Mouse (Mus musculus) MEL (cell line): ENCODE data around the gene Slc22a2.

Source experiments
- CTCF ChIP-seq, 3 experiments: IDR thresholded peaks in 2 of 3; conservative IDR thresholded peaks in 1 of 3; 2 replicates each; pipeline ENCODE4 v1.5.1; 2011 to 2012; ENCODE audit warnings: low read length in 3 of 3, low read depth in 2 of 3, mild to moderate bottlenecking in 2 of 3, improper control_type of control experiment in 1 of 3, inconsistent platforms in 1 of 3, mixed read lengths in 1 of 3, moderate library complexity in 1 of 3; ENCODE audit not compliant: control insufficient read depth in 1 of 3, insufficient read depth in 1 of 3, poor library complexity in 1 of 3, severe bottlenecking in 1 of 3
- MXI1 ChIP-seq: IDR thresholded peaks from 2 replicates; pipeline ENCODE4 v1.6.1; 2011; ENCODE audit warnings: mild to moderate bottlenecking, low read depth, low read length, improper control_type of control experiment
- POLR2AphosphoS2 ChIP-seq: IDR thresholded peaks from 2 replicates; pipeline ENCODE4 v1.6.1; 2011; ENCODE audit warnings: low read length, improper control_type of control experiment

GRCm38 (mm10) chr17:12673871-12674270 lies 89.9 kb downstream of the Slc22a2 start:
- no peak for TF ChIP-seq POLR2AphosphoS2
- no peak for TF ChIP-seq CTCF (IDR thresholded peaks at IDR 0.05 in 2 of 3, conservative IDR thresholded peaks at IDR 0.05 in 1 of 3; ENCODE audit: control insufficient read depth in 1 of 3, insufficient read depth in 1 of 3, low read depth in 2 of 3, low read length in 3 of 3, poor library complexity in 1 of 3, severe bottlenecking in 1 of 3)
- no peak for TF ChIP-seq MXI1
